Mouse (Mus musculus) lung, adult 2 months (tissue): ENCODE data around the gene Dstn. TPM values are rescaled to one million over a fixed set of nuclear protein-coding genes. Genes with fewer than 3 reads are reported as not detected.

Experiments
- DNase-seq: peaks from one replicate; pipeline ENCODE4 v3.0.0; 2022
- H3K4me1 ChIP-seq: fragments of 200-500 bp; 2 replicates; pipeline ENCODE4 v1.6.1; 2011; ENCODE audit warnings: low read length; ENCODE audit not compliant: control insufficient read depth, insufficient read depth
- H3K4me3 ChIP-seq: fragments of 200-500 bp; replicated peaks from 2 replicates; pipeline ENCODE3; 2011; ENCODE audit warnings: low read depth, mild to moderate bottlenecking, control low read depth, low read length; ENCODE audit errors: extremely low read depth
- CTCF ChIP-seq: fragments of 200-500 bp; IDR thresholded peaks from 2 replicates; pipeline ENCODE4 v1.5.1; 2011; ENCODE audit warnings: mild to moderate bottlenecking, low read length, control low read depth; ENCODE audit not compliant: insufficient read depth
- POLR2A ChIP-seq: fragments of 200-500 bp; IDR thresholded peaks from 2 replicates; pipeline ENCODE4 v1.6.1; 2011; ENCODE audit warnings: low read depth, mild to moderate bottlenecking, control low read depth, low read length, borderline replicate concordance; ENCODE audit errors: extremely low read depth
- whole genome bisulfite sequencing: fragments of 180-500 bp; shearing (Covaris S2); methylation state at CpG from one replicate; pipeline ENCODE4 v1.1.7; 2018; 5-methylcytosine and 5-hydroxymethylcytosine counted together
- polyA plus RNA-seq: library from polyadenylated mRNA; depleted of rRNA; stranded (reverse); fragments of >200 nt; gene quantifications from 2 replicates; pipeline ENCODE4 v1.2.3, GENCODE M21; 2012

The Dstn gene
- polyA plus RNA-seq, 1 experiment: 80.1 TPM

- peaks cover 7% of the 10 kb centered on the region for H3K4me1 ChIP-seq
- peak overlapping the region; percentile 96 for H3K4me3 ChIP-seq
- TF ChIP-seq CTCF: no peak
- TF ChIP-seq POLR2A: no peak
- WGBS: 13% methylated on average over 10 of the region's 10 CpGs
- DNase-seq: no peak
These were observed 899 bp upstream of the Dstn start for GRCm38 (mm10) chr2:143914221-143914620.

- H3K4me1 ChIP-seq: peaks cover 7% of the 10 kb centered on the region
These were observed 548 bp downstream of the Dstn start for GRCm38 (mm10) chr2:143915600-143916135.

GRCm38 (mm10) chr2:143916229-143916628 lies 1.1 kb downstream of the Dstn start:
- DNase-seq: no peak
- peak overlapping the region; percentile 96 for H3K4me3 ChIP-seq
- 11% methylated on average over 5 of the region's 5 CpGs for WGBS
- TF ChIP-seq CTCF (no peak), POLR2A (no peak)
- H3K4me1 ChIP-seq: peaks cover 7% of the 10 kb centered on the region

More at GRCm38 (mm10) chr2:143915600-143916135, 548 bp downstream of the Dstn start:
- peak; percentile 56 for DNase-seq
- H3K4me3 ChIP-seq: peak overlapping the region; percentile 96
- under 1% methylated on average over 32 of the region's 32 CpGs for WGBS
- TF ChIP-seq CTCF: no peak
- TF ChIP-seq POLR2A: peak; percentile 53; the same call in 1 of the 2 replicates

GRCm38 (mm10) chr2:143917622-143918021 lies 2.5 kb downstream of the Dstn start:
- H3K4me3 ChIP-seq: no peak overlapping the region
- no peak for TF ChIP-seq POLR2A
- no peak for TF ChIP-seq CTCF
- peaks cover 7% of the 10 kb centered on the region for H3K4me1 ChIP-seq
- no peak for DNase-seq
- WGBS: 44% methylated on average over 5 of the region's 5 CpGs

- Histone ChIP-seq H3K4me1 (peaks cover 10% of the 10 kb centered on the region), H3K4me3 (no peak overlapping the region)
- TF ChIP-seq CTCF: no peak
- no peak for TF ChIP-seq POLR2A
- 47% methylated on average over 4 of the region's 4 CpGs for WGBS
- no peak for DNase-seq
These were observed 3.8 kb downstream of the Dstn start for GRCm38 (mm10) chr2:143918831-143919502.

- Histone ChIP-seq H3K4me1 (peaks cover 5% of the 10 kb centered on the region), H3K4me3 (no peak overlapping the region)
- DNase-seq: no peak
- no peak for TF ChIP-seq POLR2A
- 38% methylated on average over 7 of the region's 7 CpGs for WGBS
These were observed 9.0 kb downstream of the Dstn start for GRCm38 (mm10) chr2:143924085-143924484.

- H3K4me3 ChIP-seq: no peak overlapping the region
- peaks cover 8% of the 10 kb centered on the region for H3K4me1 ChIP-seq
- WGBS: 85% methylated on average over 6 of the region's 6 CpGs
- no peak for DNase-seq
- TF ChIP-seq CTCF: no peak
- TF ChIP-seq POLR2A: no peak
These were observed 10.7 kb downstream of the Dstn start for GRCm38 (mm10) chr2:143925826-143926225.

GRCm38 (mm10) chr2:143929607-143930311 lies 14.6 kb downstream of the Dstn start:
- TF ChIP-seq POLR2A: no peak
- no peak for TF ChIP-seq CTCF
- Histone ChIP-seq H3K4me3 (no peak overlapping the region), H3K4me1 (peaks cover 10% of the 10 kb centered on the region)
- no peak for DNase-seq
- 50% methylated on average over 3 of the region's 3 CpGs for WGBS

GRCm38 (mm10) chr2:143932340-143932873 lies 17.3 kb downstream of the Dstn start:
- 70% methylated on average over 12 of the region's 12 CpGs for WGBS
- TF ChIP-seq POLR2A: no peak
- TF ChIP-seq CTCF: no peak
- peaks cover 13% of the 10 kb centered on the region for H3K4me1 ChIP-seq
- H3K4me3 ChIP-seq: no peak overlapping the region
- no peak for DNase-seq

GRCm38 (mm10) chr2:143933516-143933915 lies 18.4 kb downstream of the Dstn start:
- Histone ChIP-seq H3K4me3 (no peak overlapping the region), H3K4me1 (peaks cover 14% of the 10 kb centered on the region)
- TF ChIP-seq POLR2A (no peak), CTCF (no peak)
- no peak for DNase-seq
- 87% methylated on average over 5 of the region's 5 CpGs for WGBS
